Mouse (Mus musculus) c-Kit-positive CD71-negative TER-119-negative erythroid progenitor cells, embryonic 14.5 days (primary cell): ENCODE results near the gene Naa25.
A peak's percentile ranks its signal among the peaks of the same experiment; 100 is the strongest.
"Not testable (repeated sequence)": the region's sequence is repeated elsewhere in the genome, so short reads cannot be mapped to it uniquely, and the experiment has no call there.

Experiments used
- DNase-seq: peaks from one replicate; pipeline ENCODE4 v3.0.0-alpha.2; 2013; ENCODE audit warnings: low read depth

The Naa25 gene

DNA sequence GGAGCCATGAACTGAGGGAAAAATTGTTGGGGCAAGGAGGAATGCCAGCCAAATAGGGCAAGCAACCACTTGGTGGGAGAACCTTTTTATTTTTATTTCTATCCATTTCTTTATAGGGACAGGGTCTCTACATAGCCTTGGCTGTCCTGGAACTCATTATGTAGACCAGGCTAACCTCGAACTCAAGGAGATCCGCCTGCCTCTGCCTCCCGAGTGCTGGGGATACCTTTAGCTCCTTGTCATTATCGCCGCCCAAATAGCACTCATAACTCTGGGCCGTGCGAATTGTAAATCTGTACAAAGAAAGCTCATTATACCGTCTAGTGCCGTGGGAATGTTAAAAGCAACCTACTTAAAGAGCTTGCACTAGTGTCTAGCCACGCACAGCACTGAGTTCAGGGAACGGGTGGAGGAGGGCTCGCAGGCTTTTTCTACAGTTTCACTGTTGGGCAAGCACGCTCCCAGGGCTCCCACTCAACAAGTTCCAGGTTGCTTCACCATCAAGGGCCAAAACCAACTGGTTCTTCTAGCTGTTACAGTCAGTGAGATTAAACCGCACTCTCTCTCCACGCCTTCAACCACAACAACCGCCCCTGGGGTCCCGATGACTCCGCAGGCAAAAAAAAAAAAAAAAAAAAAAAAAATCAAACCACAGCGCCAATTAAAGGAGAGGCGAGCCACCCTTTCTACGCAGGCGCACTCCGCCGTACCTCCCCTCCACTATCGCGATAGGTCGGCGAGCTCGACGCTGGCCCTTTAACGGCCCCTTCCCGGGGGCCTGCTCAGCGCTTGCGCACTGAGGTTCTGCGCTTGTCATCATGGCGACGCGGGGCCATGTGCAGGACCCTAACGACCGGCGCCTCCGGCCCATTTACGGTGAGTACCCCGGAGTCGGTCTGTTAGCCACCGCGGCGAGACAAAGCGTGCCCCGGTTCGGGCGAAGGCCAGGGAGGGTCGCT is at the start of gene Naa25:
Naa25 (plus strand) TSS at position 750 of the 959 bp plus-strand sequence.
- peak; percentile 97 for DNase-seq

DNA sequence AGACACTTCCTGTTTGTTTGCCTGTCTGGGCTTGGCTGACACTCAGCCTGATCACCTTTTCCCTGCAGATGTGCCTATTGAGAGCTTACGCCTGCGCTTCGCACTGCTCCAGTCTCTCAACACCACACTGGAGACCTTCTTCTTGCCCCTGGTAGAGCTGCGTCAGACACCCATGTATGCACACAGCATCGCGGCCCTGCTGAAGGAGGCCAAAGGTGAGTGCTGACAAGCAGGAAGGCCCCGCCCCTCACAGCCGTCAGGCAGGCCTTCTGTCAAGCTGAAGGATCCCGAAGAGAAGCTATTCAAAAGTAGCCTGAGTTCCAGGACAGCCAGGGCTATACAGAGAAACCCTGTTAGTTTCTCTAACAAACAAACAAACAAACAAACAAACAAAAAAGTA is 38.5 kb upstream of the Naa25 start:
- DNase-seq, result no peak

DNA sequence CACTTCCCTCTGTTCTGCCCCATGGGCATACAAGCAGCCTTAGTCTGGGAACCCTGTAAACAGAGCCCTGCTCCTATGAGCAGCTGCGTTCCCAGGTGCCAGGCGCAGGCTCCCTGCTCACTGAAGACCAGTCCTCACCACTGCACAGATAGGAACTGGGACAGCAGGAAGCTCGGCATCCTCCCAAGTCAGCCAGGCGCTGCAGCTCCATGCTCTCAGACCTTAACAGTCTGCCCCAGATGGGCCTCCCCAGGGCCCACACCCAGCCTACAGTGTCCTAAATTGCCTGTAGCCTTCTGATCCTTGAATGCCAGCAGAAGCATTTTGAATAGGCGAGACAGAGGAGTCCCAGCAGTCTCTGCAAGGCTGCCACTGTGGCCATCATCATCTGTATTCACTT is 36.0 kb upstream of the Naa25 start:
- no peak for DNase-seq

DNA sequence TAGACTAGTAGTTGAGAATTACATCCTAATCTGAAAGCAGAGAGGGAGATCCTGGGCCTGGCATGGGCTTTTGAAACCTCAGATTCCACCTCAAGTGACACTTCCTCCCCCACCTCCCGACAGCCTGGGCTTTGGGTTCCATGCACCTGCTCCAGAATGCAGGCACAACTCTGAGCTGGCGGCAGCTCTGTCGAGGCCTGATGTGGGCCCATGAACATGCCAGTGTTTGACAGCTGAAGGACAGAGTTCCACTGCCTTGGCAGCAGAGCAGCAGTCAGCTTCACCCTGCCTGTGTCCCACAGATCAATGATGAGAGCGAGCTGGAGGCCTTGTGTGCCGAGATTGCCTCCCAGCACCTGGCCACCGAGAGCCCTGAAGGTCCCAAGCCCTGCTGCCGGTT is 34.3 kb upstream of the Naa25 start:
- no peak for DNase-seq

DNA sequence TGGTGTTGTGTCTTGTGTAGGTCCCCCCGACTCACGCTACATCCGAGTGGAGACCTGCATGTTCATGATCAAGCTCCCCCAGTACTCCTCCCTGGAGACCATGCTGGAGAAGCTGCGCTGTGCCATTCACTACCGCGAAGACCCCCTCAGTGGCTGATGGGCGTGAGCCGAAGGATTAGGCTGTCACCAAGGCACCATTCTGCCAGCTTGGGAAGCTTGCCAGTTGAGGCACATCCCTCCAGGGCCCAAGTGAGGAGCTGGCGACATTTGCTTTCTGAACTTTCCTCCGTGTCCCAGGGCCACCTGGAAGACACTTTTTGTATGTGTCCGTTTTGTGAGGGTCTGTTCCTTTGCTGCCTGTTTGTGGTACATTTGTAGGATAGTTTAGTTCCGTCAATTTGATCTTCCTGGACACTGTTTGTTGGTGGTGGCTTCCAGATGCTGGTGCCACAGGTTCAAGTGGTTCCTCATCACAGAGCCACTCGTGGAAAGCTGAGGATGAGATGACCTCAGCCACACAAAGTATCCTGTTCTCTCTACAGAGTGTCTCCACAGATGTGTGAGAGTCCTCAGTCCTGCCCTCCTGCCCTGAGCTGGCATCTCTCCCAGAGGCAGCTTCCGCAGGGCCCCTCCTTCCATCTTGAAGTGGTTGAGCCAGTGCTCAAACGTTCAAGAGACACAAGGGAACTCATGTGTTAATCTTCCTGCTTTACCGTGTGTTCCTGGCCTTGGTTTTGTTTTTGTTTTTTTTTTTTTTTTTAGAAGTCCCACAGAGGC is 31.1 kb upstream of the Naa25 start:
- no peak for DNase-seq

DNA sequence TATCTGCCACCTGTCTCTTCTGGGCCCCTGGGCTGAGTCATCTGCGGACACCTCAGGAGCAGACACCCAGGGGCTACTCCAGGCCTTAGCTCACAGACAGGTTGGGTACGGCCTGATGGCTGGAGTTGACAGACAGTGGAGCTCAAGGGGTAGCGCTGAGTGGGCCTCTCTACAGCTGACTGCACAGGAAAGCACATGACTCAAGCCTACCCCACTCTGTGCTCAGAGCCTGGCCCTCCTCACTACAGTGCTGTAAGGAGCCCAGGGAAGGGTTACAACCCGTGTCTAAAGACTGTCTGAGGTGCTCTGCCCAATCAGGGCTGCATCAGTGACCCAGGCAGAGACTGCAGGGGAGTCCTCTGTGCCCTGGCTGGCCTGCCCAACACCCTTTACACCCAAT is 30.5 kb upstream of the Naa25 start:
- no peak for DNase-seq

DNA sequence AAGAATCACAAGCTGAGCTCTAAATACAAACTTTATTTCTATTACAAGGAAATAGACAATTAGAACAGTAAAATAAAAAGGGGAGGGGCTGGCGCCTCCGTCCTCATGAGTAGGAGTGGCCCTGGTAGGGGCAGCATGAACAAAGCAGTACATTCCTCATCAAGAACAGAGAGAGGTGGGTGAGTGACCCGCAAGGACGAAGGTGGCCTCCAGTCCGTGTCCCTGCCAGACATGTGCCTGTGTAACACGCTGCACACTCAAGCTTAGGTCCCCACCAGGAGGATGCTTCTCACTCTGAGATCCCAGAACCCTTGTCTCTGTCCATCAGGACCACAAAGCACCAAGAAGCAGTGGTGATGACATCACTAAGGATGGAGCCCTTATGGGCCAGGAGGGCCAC is 26.0 kb upstream of the Naa25 start:
- no peak for DNase-seq

DNA sequence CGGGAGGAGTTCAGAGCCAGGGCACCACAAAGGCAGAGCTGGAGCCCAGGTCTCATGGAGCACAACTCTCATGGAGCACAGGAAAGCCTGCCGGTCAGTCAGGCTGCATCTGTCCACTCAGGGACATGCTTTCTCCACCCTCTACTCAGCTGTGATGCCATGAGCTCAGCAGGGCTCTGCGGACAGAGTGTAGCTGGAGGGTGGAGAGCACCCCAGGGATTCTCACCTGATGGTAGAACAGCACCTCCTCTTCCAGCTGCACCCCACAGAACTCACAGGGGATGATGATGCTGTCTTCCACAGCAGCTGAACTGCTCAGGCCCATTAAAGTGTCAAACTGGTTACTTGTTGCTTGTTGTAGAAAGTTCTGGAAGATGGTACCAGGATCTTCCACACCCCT is 22.9 kb upstream of the Naa25 start:
- no peak for DNase-seq

DNA sequence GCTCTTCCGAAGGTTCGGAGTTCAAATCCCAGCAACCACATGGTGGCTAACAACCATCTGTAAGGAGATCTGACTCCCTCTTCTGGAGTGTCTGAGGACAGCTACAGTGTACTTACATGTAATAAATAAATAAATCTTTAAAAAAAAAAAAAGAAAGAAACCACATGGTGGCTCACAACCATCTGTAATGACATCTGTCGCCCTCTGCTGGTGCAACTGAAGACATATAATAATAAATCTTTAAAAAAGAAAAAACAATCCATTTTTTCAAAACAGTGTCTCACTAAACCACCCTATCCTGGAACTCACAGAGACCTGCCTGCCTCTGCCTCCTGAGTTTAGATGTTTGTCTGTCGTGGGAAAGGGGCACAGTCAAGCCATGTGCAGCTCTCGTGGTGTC is 20.8 kb upstream of the Naa25 start:
- not testable (repeated sequence) for DNase-seq

DNA sequence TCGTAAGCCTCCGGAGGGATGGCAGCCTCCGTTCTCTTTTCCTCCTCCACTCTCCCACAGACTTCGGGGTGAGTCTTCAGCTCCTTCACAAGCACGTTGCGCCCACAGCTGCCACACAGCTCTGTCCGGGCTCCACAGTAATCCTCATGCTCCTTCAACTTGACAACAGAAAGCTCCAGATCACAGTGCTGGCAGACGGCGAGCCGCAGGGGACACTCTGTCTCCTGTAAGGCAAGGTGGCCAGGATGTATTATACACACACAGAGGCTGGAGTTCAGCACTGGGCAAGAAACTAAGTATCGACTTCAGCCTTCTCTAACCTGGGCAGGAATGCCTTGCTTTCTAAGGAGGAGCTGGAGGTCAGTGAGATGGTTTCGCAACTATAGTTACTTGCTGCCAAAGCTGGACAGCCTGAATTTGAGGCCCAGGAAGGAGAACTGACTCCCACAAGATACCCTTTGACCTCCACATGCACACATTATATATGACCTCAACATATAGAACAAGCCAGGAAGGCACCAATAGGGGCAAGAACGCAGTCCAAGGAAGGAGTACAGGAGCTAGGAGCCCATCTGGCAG is 19.0 kb upstream of the Naa25 start:
- no peak for DNase-seq

DNA sequence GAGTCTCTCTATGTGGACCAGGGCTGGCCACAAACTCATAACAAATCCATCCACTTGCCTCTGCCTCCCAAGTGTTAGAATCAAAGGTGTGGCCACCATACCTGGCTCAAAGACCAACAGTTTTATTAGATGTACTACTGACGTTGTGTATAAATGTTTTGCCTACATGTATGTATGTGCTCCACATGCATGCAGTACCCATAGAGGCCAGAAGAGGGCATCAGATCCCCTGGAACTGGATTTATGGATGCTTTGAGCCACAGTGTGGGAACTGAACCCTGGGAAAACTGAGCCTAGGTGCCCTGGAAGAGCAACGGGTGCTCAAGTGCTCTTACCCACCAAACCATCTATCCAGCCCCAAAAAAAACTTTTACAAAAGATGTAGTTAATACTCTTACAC is 17.0 kb upstream of the Naa25 start:
- DNase-seq, result no peak

DNA sequence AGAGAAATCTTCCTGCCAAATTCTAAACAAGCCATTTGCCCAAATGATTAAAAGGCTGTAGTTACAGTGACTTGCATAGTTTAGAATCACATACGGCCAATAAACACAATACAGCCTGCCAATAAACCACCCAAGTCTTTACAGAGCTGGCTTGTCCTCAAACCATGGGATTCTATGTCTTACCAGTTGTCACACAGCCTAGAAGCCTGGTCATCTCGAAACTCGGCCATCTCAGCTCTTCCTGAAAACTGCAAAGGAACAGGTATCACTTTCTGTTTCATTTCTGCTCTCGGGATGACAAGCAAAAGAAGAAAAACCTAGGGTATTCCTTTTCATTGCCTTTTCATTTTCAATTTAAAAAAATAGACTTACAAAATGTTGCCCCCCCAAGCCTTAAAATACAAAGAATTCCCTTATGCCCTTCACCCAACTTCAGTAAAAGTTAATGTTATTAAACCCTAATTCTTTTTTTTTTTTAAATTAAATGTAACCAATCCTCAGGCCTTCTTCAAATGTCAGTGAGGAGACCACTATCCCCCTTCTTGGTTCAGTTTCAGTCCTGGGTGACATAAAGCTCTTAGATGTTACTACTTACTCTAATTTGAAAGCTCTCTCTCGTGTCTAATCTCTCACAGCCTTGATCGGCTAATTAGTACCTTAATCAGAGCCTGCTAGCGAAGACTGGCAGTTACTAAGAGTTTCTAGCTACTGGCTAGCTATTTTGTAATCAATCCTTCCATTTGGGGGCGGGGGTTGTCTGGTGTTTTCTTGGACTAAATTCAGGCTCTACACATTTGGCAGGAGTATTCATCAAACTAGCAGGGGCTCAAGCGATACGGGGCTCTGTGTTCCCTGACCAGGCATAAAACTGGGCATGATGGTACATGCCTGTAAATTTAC is 13.6 kb upstream of the Naa25 start:
- DNase-seq, result no peak

DNA sequence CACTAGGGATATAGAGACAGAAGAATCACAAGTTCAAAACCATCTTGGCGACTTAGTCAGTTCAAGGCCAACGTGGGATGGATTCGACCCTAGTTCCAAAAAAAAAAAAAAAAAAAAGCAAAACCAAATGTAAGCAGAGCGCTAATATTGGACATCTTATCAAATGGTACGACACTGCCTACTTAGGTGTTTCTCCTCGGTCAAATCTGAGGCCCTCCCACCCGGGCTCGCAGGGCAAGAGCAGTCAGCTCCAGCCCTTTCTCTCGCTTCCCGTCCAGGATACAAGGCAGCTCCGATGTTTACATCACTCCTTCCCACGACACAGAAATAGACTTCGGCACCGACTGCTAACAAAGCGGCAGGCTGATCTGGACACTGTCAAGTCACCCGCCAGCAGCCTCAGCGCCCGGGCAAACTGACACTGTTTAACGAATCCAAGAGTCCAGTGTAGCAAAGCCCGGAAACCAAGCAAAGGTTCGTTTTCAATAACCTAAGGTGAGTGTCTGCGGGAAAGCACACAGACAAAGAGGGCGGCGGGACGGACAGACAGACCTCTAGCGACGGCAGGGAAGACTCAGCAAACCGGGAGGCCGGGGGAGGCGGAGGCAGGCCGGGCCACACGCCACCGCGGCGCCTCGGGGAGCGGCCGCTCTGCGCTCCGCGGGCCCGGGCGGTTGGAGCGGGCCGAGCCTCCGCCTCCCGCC is 12.8 kb upstream of the Naa25 start:
- no peak for DNase-seq

DNA sequence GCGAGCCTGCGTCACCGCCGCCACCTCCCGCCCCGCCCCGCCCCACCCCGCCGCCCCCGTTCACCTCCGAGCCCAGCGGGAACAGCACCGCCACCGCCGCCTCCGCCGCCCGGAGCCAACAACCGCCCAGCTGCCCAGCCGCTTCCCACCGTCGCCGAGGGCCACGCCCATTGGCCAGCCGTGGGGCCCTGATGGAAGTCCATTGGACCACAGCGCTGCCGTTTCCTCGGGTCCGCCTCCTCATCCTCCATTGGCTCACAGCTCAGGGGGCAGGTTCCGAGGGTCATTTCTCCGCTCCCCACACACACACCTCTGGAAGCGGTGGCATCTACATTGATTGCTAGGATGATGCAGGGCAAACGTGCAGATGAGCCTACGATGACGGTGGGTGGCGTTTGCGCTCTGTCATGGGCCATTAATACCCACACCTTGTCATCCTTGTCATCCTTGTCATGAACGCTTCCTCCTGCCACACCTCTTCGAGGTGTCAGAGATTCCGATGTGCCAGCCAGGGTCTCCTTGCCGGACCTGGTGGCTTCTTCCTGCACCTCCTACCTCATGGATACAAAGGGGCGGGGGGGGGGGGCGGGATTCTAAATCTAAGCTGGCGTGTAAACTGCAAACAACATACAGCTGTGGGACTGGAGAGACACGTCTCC is 12.1 kb upstream of the Naa25 start, which contains the start of gene Trafd1:
Trafd1 (minus strand) TSS at position 172 of the 659 bp plus-strand sequence.
- peak; percentile 89 for DNase-seq

DNA sequence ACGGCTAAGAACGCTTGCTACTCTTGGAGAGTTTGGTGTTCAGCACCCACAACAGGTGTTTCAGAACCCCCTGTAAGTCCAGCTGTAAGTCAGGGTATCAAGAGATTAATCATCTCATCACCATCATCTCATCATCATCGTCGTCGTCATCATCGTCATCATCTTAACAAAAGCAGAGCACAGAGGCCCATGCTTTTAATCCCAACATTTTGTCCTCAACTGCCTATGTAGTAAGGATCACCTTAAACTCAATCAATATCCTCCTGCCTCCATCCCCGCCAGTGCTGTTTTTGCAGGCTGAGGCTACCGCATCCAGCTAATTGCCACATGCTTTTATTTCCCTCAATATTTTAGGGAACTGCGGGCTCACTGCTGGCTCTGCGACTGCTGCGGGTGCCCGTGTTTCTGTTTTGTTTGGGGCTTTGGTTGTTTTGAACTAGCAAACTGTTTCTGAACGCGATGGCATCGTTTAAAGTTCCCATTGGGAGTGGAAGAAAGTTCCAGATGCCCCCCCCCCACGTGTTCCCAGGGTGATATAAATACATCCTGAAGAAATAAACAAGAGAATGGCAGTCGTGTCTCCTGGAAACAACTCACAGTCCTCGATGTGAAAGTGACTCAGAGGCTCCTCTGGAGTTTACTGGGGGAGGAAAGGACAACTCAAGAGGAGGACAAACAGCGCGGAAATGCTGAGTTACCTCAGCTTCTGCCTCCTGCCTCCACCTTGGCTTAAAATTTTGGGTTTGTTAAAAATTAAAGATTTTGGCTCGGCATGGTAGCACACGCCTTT is 11.4 kb upstream of the Naa25 start:
- DNase-seq, result no peak

DNA sequence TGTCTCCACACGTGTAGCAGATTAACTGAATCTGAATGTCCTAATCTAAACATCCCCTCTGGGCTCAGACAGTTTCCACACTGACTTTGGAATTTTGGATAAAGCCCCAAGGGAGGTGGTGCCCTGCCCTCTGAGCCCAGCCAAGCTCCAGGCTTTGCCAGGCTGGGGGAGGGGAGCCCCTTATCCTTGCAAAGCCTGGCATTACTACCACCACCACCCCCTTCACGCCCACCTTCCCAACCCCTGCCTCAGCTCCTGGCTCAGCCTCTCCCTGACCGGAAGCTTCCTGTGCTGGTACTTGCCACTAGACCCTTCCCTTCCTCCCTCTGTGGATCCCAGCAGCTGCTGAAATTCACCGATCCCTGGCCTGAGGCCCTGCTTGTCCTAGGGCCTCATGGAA is 10.6 kb upstream of the Naa25 start:
- DNase-seq, result no peak

DNA sequence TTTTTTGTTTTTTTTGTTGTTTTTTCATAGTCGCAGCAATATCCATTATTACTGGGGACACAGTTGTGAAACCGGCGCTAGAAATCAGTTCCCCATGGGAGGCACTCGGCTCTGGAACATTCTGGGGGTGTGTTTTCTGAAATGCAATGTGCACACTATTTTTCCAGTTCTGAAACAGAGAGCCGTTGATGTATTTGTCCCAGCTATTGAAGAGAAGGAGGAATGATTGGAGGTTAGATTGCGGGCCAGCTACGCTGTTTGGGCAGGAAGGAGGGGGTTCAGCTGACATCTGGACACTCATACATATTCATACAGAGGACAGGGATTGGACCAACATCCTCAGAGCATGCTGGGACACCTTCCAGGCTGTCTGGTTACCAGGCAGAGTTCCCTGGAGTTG is 8.6 kb upstream of the Naa25 start:
- DNase-seq, result no peak

DNA sequence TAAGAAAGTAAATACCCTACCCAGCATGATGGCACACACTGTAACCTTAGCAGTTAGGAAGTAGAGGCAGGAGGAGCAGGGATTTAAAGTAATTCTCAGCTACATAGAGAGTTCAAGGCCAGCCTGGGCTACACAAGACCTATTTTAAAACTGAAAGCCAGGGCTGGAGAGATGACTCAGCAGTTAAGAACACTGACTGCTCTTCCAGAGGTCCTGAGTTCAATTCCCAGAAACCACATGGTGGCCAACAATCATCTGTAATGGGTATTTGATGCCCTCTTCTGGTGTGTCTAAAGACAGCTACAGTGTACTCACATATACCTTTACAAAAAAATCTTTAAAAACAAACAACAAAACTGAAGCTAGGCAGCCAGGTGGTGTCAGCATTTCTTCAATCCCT is 8.0 kb upstream of the Naa25 start:
- no peak for DNase-seq

DNA sequence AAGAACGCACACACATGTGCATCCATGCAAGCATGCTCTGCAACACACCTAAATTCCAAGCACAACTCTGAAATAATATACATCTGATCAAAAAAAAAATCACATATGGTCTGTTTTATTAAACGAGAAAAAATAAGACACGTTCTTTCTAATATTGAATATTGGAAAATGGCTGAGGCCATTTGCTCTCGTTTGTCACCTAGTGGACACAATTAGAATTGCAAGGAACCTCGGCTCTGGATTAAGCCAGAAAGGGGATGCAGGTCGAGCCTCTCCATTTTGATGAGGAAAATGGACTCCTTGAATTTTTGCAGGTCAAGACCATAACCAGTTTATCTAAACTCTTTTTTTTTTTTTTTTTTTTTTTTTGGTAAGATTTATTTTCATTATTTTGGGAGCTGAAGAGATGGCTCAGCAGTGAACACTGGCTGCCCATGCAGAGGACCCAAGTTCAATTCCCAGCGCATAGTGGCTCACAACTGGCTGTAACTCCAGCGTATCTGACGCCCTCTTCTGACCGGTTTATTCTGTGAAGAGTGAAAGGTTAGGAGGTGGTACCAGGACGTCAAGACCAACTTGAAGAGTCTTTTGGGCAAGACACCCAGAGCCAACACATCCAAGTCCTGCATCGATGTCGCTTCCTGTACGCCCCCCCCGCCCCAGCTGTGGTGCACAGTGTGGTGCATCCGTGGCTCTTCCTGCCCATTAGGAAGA is 4.9 kb upstream of the Naa25 start:
- DNase-seq, result peak; percentile 38
